Mouse (Mus musculus): ENCODE measurements around the gene Exoc7. TPM values are rescaled to one million over a fixed set of nuclear protein-coding genes. Genes with fewer than 3 reads are reported as not detected.
"Not testable (repeated sequence)": the region's sequence is repeated elsewhere in the genome, so short reads cannot be mapped to it uniquely, and the experiment has no call there.

Gene Exoc7
- polyA plus RNA-seq, 1 experiment: 104 TPM

DNA sequence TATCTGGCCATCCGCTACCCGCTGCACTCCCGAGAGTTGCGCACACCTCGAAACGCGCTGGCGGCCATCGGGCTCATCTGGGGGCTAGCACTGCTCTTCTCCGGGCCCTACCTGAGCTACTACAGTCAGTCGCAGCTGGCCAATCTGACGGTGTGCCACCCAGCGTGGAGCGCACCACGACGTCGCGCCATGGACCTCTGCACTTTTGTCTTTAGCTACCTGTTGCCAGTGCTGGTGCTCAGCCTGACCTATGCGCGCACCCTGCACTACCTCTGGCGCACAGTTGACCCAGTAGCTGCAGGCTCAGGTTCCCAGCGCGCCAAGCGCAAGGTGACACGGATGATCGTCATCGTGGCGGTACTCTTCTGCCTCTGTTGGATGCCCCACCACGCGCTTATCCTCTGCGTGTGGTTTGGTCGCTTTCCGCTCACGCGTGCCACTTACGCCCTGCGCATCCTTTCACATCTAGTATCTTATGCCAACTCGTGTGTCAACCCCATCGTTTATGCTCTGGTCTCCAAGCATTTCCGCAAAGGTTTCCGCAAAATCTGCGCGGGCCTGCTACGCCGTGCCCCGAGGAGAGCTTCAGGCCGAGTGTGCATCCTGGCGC is 24.0 kb downstream of the Exoc7 start:
- TF ChIP-seq CTCF (IDR thresholded peaks at IDR 0.05; ENCODE audit: borderline replicate concordance, insufficient read depth, low read depth, low read length) (no peak), POLR2A (IDR thresholded peaks at IDR 0.05; ENCODE audit: borderline replicate concordance, insufficient read depth, low read length) (no peak)
- Histone ChIP-seq H3K27ac (ENCODE audit: insufficient read depth, low read length) (no peak overlapping the region), H3K27me3 (ENCODE audit: control insufficient read depth, insufficient read depth, low read length) (no peaks in the 10 kb centered on the region; the same call in 1 of the 2 replicates), H3K4me3 (replicated peaks; ENCODE audit: insufficient read depth, low read depth, low read length) (no peak overlapping the region), H3K4me1 (ENCODE audit: control insufficient read depth, insufficient read depth, low read length) (peaks cover 8% of the 10 kb centered on the region)
- WGBS: 8% methylated on average over 48 of the region's 48 CpGs
- peak in 1 of 2 experiments; percentile 13 for DNase-seq

GRCm38 (mm10) chr11:116282089-116282488 is 24.9 kb downstream of the Exoc7 start:
- under 1% methylated on average over 11 of the region's 11 CpGs for WGBS
- TF ChIP-seq POLR2A (IDR thresholded peaks at IDR 0.05; ENCODE audit: borderline replicate concordance, insufficient read depth, low read length) (no peak), CTCF (IDR thresholded peaks at IDR 0.05; ENCODE audit: borderline replicate concordance, insufficient read depth, low read depth, low read length) (no peak)
- Histone ChIP-seq H3K27ac (ENCODE audit: insufficient read depth, low read length) (no peak overlapping the region), H3K27me3 (ENCODE audit: control insufficient read depth, insufficient read depth, low read length) (no peaks in the 10 kb centered on the region; the same call in 1 of the 2 replicates), H3K4me3 (replicated peaks; ENCODE audit: insufficient read depth, low read depth, low read length) (no peak overlapping the region), H3K4me1 (ENCODE audit: control insufficient read depth, insufficient read depth, low read length) (peaks cover 1% of the 10 kb centered on the region)
- DNase-seq: peak in 1 of 2 experiments; percentile 14

- Histone ChIP-seq H3K4me3 (replicated peaks; ENCODE audit: insufficient read depth, low read depth, low read length) (no peak overlapping the region), H3K27ac (ENCODE audit: insufficient read depth, low read length) (no peak overlapping the region), H3K4me1 (ENCODE audit: control insufficient read depth, insufficient read depth, low read length) (no peaks in the 10 kb centered on the region), H3K27me3 (ENCODE audit: control insufficient read depth, insufficient read depth, low read length) (no peaks in the 10 kb centered on the region; the same call in 1 of the 2 replicates)
- peak in 1 of 2 experiments; percentile 16 for DNase-seq
- TF ChIP-seq CTCF (IDR thresholded peaks at IDR 0.05; ENCODE audit: borderline replicate concordance, insufficient read depth, low read depth, low read length) (no peak), POLR2A (IDR thresholded peaks at IDR 0.05; ENCODE audit: borderline replicate concordance, insufficient read depth, low read length) (no peak)
- WGBS: 2% methylated on average over 18 of the region's 18 CpGs
These were observed 25.4 kb downstream of the Exoc7 start for GRCm38 (mm10) chr11:116281671-116282070.

GRCm38 (mm10) chr11:116280751-116281663 is 26.0 kb downstream of the Exoc7 start, which contains the start of gene Galr2:
Gene Galr2 (plus strand): TSS chr11:116280939.
- DNase-seq: peak in 1 of 2 experiments; percentile 11
- Histone ChIP-seq H3K4me3 (replicated peaks; ENCODE audit: insufficient read depth, low read depth, low read length) (no peak within 1 kb of the TSS), H3K27ac (ENCODE audit: insufficient read depth, low read length) (no peak within 1 kb of the TSS), H3K4me1 (ENCODE audit: control insufficient read depth, insufficient read depth, low read length) (no peaks in the 10 kb centered on the region), H3K27me3 (ENCODE audit: control insufficient read depth, insufficient read depth, low read length) (no peaks in the 10 kb centered on the region; the same call in 1 of the 2 replicates)
- TF ChIP-seq POLR2A (IDR thresholded peaks at IDR 0.05; ENCODE audit: borderline replicate concordance, insufficient read depth, low read length): no peak
- TF ChIP-seq CTCF (IDR thresholded peaks at IDR 0.05; ENCODE audit: borderline replicate concordance, insufficient read depth, low read depth, low read length): no peak
- WGBS: 6% methylated on average over 48 of the region's 48 CpGs

DNA sequence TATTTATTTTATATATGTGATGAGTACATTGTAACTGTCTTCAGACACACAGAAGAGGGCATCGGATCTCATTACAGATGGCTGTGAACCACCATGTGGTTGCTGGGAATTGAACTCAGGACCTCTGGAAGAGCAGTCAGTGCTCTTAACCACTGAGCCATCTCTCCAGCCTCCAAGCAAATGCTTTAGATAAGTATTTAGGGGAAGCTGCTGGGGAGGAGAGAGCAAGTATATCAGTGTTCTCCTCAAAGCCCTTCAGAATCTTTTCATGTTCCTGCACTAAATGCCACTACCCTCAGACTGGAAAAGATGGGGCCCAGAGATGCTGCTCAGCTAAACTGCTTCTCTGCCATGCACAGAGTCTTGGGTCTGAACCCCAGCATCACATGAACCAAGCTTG is 29.8 kb downstream of the Exoc7 start:
- not testable (repeated sequence) for H3K4me3 ChIP-seq (replicated peaks; ENCODE audit: insufficient read depth, low read depth, low read length); DNase-seq; H3K27me3 ChIP-seq (ENCODE audit: control insufficient read depth, insufficient read depth, low read length); H3K4me1 ChIP-seq (ENCODE audit: control insufficient read depth, insufficient read depth, low read length); H3K27ac ChIP-seq (ENCODE audit: insufficient read depth, low read length)
- WGBS: 93% methylated on average over 1 of the region's 1 CpGs

GRCm38 (mm10) chr11:116274045-116274666 is 32.9 kb downstream of the Exoc7 start, which contains the start of gene Srp68:
Gene Srp68 (minus strand): TSS chr11:116274217.
- TF ChIP-seq POLR2A (IDR thresholded peaks at IDR 0.05; ENCODE audit: borderline replicate concordance, insufficient read depth, low read length) (peak; percentile 93), CTCF (IDR thresholded peaks at IDR 0.05; ENCODE audit: borderline replicate concordance, insufficient read depth, low read depth, low read length) (no peak)
- peak within 1 kb of the TSS; percentile 86 for H3K27ac ChIP-seq (ENCODE audit: insufficient read depth, low read length)

DNA sequence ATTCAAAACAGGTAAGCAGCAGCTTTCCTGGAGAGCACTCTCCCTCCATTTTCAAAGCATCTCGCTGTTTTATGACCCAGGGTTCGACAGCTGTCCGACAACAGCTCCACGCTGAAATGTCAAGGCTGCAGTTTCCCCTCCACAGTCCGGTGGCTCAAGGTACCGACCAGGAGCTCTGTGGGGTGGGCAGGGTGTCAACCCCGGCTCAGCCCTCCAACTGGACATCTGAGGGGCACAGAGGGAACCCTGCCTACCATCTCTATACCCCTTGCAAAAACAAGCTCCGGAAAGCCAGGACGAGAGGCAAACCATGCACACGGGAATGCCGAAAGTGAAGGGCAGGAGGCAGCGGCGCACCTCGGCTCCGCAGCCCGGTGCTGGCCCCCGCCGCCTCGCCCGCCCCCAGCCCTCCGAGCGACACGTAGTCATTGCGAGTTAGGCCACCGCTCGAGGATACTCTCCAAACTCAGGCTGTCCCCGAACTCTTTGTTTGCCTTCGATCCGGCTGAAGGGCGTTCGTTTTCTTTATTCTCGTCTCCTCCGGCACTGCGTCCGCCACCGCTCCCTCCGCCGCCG is 33.5 kb downstream of the Exoc7 start:
- Histone ChIP-seq H3K4me3 (replicated peaks; ENCODE audit: insufficient read depth, low read depth, low read length) (peak overlapping the region; percentile 94), H3K27ac (ENCODE audit: insufficient read depth, low read length) (no peak overlapping the region), H3K4me1 (ENCODE audit: control insufficient read depth, insufficient read depth, low read length) (peaks cover 6% of the 10 kb centered on the region), H3K27me3 (ENCODE audit: control insufficient read depth, insufficient read depth, low read length) (no peaks in the 10 kb centered on the region)
- under 1% methylated on average over 39 of the region's 39 CpGs for WGBS
- DNase-seq: no peak
- no peak for TF ChIP-seq CTCF (IDR thresholded peaks at IDR 0.05; ENCODE audit: borderline replicate concordance, insufficient read depth, low read depth, low read length)
- no peak for TF ChIP-seq POLR2A (IDR thresholded peaks at IDR 0.05; ENCODE audit: borderline replicate concordance, insufficient read depth, low read length)

More at GRCm38 (mm10) chr11:116274045-116274666, 32.9 kb downstream of the Exoc7 start, which contains the start of gene Srp68:
- under 1% methylated on average over 32 of the region's 32 CpGs for WGBS
- DNase-seq: peak; percentile 94
- Histone ChIP-seq H3K27me3 (ENCODE audit: control insufficient read depth, insufficient read depth, low read length) (no peaks in the 10 kb centered on the region), H3K4me1 (ENCODE audit: control insufficient read depth, insufficient read depth, low read length) (peaks cover 6% of the 10 kb centered on the region), H3K4me3 (replicated peaks; ENCODE audit: insufficient read depth, low read depth, low read length) (peak within 1 kb of the TSS; percentile 94)

All from cerebellum, adult 2 months (tissue).